Mouse (Mus musculus) bone marrow macrophage, adult 2 months (primary cell): ENCODE measurements around the gene Rad54l2.

Experiments
- CTCF ChIP-seq: IDR thresholded peaks from 2 replicates; pipeline ENCODE4 v1.5.1; 2012; ENCODE audit warnings: low read depth, mild to moderate bottlenecking, low read length, moderate library complexity
- POLR2A ChIP-seq: IDR thresholded peaks from 2 replicates; pipeline ENCODE4 v1.6.1; 2012; ENCODE audit warnings: mild to moderate bottlenecking, low read depth, low read length, borderline replicate concordance

DNA sequence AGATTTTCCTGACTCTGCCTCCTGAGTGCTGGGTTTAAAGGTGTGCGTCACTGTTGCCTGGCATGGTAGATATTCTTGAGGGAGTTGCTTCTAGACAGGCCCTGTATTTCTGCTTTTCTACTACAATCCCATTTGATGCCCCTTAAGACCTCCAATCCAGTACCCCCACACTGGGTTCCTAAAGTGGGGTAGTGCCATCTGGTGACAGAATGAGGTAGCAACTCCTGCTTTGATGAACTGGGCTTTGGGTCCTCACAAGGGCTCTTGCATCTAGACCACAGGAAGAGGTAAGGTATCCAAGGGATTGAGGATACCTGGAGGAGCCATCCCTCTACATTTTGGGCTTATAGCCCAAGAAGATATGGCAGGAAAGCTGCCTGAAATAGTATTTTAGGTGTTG lies 30.2 kb upstream of the Rad54l2 start:
- TF ChIP-seq CTCF (no peak), POLR2A (no peak)
